Mouse (Mus musculus): ENCODE measurements at regions not wholly inside any gene's neighbourhood (a gene's known extent, or its start where the extent isn't known, plus 50 kb on each side); places are given as distances from the start of the nearest gene placed in this dataset.

DNA sequence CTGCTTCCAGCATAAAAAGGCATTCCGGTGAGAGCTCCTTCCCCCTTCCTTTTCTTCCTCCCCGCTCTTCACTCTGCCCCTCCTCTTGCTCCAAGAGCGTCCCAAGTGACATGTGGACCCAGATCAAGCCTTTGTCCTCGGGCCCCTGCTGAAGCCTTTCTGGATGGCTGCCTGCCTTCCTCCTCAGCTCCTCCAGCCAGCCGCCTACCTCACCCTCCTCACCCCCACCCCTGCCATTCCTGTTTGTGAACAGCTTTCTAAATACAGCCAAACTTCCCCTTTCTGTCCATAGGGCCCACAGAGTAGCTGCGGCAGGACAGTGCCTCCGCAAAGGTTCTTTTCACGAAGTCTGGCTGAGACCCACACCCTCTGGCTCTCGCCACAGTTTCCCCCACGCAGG, 87.2 kb downstream of the Zfp36l2 start:
- H3K9ac ChIP-seq (ENCODE audit: low read depth, low read length): no peak overlapping the region
- H3K4me2 ChIP-seq: no peak overlapping the region
- H3K36me3 ChIP-seq (ENCODE audit: control insufficient read depth, insufficient read depth, low read length): no peaks in the 10 kb centered on the region
- ATAC-seq (replicated peaks; ENCODE audit: insufficient number of reproducible peaks, low FRiP score, low TSS enrichment): no peak
- H3K4me1 ChIP-seq (ENCODE audit: control insufficient read depth, insufficient read depth, low read length): peaks cover 18% of the 10 kb centered on the region
- peaks cover 6% of the 10 kb centered on the region; the same call in 1 of the 2 replicates for H3K27me3 ChIP-seq (ENCODE audit: control insufficient read depth, insufficient read depth, low read length)
- H3K27ac ChIP-seq (ENCODE audit: low read depth, low read length): no peak overlapping the region
- H3K4me3 ChIP-seq (ENCODE audit: low read depth, low read length): no peak overlapping the region
- 55% methylated on average over 10 of the region's 10 CpGs for WGBS (ENCODE audit: insufficient replicate concordance)
- H3K9me3 ChIP-seq (replicated peaks; ENCODE audit: control insufficient read depth, low read length): no peaks in the 10 kb centered on the region

DNA sequence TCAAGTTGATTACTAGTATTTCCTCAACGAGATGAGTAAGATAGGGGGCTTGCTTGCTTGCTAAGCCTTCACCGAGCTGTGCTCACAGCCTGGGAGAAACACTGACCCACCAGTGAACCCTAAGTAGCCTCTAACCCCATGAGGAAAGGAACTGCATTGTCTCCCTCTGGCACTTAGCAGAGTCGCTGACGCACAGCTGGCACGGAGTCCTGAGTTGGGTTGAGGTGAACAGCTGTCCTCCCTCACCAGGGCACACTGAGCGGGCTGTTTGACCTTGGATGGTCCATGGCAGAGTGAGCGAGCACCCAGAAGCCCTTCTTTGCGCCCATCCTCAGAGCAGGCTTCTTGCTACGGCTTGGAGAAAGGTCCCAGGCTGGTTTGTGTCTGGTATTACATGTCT, 88.0 kb downstream of the Zfp36l2 start:
- H3K36me3 ChIP-seq (ENCODE audit: control insufficient read depth, insufficient read depth, low read length): no peaks in the 10 kb centered on the region
- no peak overlapping the region for H3K4me2 ChIP-seq
- 76% methylated on average over 9 of the region's 9 CpGs for WGBS (ENCODE audit: insufficient replicate concordance)
- H3K9me3 ChIP-seq (replicated peaks; ENCODE audit: control insufficient read depth, low read length): no peaks in the 10 kb centered on the region
- H3K27ac ChIP-seq (ENCODE audit: low read depth, low read length): no peak overlapping the region
- no peak overlapping the region for H3K4me3 ChIP-seq (ENCODE audit: low read depth, low read length)
- peaks cover 6% of the 10 kb centered on the region; the same call in 1 of the 2 replicates for H3K27me3 ChIP-seq (ENCODE audit: control insufficient read depth, insufficient read depth, low read length)
- H3K4me1 ChIP-seq (ENCODE audit: control insufficient read depth, insufficient read depth, low read length): peaks cover 18% of the 10 kb centered on the region
- ATAC-seq (replicated peaks; ENCODE audit: insufficient number of reproducible peaks, low FRiP score, low TSS enrichment): no peak
- H3K9ac ChIP-seq (ENCODE audit: low read depth, low read length): no peak overlapping the region

DNA sequence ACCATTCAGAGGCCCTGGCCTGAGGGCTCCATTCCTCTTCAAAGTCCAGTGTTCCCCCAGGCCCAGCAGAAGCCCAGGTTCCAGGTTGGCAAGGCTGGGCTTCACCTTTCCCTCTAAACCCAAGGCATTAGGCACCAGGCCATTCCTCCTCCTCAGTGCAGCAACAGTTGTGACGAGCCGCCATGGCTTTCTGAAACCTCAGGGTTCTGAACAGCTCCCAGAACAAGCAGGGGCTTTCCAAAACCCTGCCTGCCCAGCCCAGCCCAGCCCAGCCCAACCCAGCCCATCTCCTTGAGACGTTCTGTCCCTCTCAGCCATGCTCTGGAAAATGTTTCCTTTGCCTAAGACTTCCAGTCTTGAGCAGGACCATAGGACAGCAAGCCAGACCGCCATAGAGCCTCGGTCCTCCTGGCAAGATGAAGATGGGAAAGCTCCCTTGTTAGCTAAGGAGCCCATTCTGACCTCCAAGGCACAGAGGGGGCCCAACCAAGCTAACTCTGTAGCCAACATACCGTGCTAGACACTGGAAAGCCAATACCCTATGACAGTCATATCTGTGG, 89.8 kb downstream of the Zfp36l2 start:
- Histone ChIP-seq H3K4me3 (ENCODE audit: low read depth, low read length) (no peak overlapping the region), H3K27ac (ENCODE audit: low read depth, low read length) (no peak overlapping the region)
- 77% methylated on average over 6 of the region's 6 CpGs for WGBS (ENCODE audit: insufficient replicate concordance)

DNA sequence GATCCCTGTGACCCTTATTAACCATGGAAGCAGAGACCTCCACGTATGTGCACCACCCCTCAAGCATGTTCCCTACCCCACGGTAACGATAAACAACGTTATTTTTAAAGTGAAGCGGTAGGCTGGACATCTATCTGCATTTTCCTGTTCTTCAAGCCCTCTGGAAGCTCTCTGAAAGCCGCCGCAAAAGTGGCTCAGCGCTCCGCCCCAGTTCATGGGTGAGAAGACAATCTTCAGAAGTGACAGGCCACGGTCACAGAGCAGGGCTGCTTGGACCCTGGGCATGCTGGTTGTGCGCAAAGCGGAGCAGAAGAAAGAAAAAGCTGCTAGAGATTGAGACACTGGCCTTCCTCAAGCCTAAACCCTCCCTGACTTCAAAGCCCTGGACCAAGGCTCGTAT, 90.5 kb downstream of the Zfp36l2 start:
- Histone ChIP-seq H3K27ac (ENCODE audit: low read depth, low read length) (no peak overlapping the region), H3K4me2 (no peak overlapping the region; the same call in 1 of the 2 replicates), H3K27me3 (ENCODE audit: control insufficient read depth, insufficient read depth, low read length) (peaks cover 6% of the 10 kb centered on the region; the same call in 1 of the 2 replicates), H3K36me3 (ENCODE audit: control insufficient read depth, insufficient read depth, low read length) (no peaks in the 10 kb centered on the region), H3K9ac (ENCODE audit: low read depth, low read length) (no peak overlapping the region), H3K9me3 (replicated peaks; ENCODE audit: control insufficient read depth, low read length) (no peaks in the 10 kb centered on the region), H3K4me3 (ENCODE audit: low read depth, low read length) (no peak overlapping the region), H3K4me1 (ENCODE audit: control insufficient read depth, insufficient read depth, low read length) (peaks cover 6% of the 10 kb centered on the region)
- ATAC-seq (replicated peaks; ENCODE audit: insufficient number of reproducible peaks, low FRiP score, low TSS enrichment): no peak
- WGBS (ENCODE audit: insufficient replicate concordance): 65% methylated on average over 13 of the region's 13 CpGs

More for the DNA sequence above, 89.8 kb downstream of the Zfp36l2 start:
- Histone ChIP-seq H3K27me3 (ENCODE audit: control insufficient read depth, insufficient read depth, low read length) (peaks cover 6% of the 10 kb centered on the region; the same call in 1 of the 2 replicates), H3K9ac (ENCODE audit: low read depth, low read length) (no peak overlapping the region), H3K4me2 (no peak overlapping the region), H3K9me3 (replicated peaks; ENCODE audit: control insufficient read depth, low read length) (no peaks in the 10 kb centered on the region), H3K4me1 (ENCODE audit: control insufficient read depth, insufficient read depth, low read length) (peaks cover 6% of the 10 kb centered on the region), H3K36me3 (ENCODE audit: control insufficient read depth, insufficient read depth, low read length) (no peaks in the 10 kb centered on the region)
- no peak for ATAC-seq (replicated peaks; ENCODE audit: insufficient number of reproducible peaks, low FRiP score, low TSS enrichment)

DNA sequence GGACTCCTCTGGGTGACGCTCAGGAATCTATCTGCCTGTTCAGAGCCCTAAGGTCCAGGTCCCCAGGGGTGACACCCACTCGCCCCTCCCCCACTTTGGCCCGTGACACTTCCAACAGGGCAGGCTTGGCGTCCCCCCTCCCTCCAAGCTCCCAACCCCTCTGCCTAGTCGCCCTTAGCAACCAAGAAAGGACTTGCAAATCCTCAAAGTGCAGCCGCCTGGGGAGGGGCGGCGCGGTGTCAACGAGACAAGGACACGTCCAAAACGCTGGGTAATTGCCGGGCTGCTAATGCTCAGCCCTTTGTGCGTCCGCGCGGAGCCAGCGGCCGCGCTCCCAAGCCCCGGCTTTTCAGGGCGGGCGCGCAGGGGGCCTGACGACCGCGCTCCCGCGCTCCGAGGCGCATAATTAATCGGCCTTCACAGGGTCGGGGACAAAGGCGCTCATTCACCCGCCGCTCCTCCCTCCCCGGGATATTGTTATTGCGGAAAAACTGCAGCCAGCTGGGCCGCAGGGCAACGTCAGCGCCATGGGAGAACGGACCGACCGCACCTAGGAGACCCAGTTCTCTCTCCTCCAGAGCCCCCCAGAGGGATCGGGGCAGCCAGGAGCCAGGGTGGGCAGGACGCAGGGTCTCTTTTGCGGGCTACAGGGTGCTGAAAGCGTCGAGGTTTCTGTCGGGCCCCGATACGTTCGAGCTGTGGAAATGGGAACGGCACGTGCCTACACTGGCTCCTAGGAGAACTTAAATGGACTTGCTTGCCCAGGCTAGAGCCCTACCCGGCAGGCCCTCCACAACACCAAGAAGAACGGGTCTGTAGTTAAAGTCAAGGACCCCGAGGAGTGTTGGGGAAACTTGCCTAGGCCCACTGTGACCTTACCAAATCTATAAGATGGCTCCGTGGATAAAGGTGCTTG, 91.1 kb downstream of the Zfp36l2 start:
- WGBS (ENCODE audit: insufficient replicate concordance): 4% methylated on average over 59 of the region's 59 CpGs
- Histone ChIP-seq H3K27ac (ENCODE audit: low read depth, low read length) (0 out of 2 replicates have a peak overlapping the region, but pooled peaks have one; percentile 10), H3K36me3 (ENCODE audit: control insufficient read depth, insufficient read depth, low read length) (no peaks in the 10 kb centered on the region), H3K4me1 (ENCODE audit: control insufficient read depth, insufficient read depth, low read length) (peaks cover 6% of the 10 kb centered on the region), H3K4me2 (peak overlapping the region; percentile 82), H3K27me3 (ENCODE audit: control insufficient read depth, insufficient read depth, low read length) (peaks cover 6% of the 10 kb centered on the region; the same call in 1 of the 2 replicates), H3K9me3 (replicated peaks; ENCODE audit: control insufficient read depth, low read length) (no peaks in the 10 kb centered on the region), H3K4me3 (ENCODE audit: low read depth, low read length) (peak overlapping the region; percentile 44), H3K9ac (ENCODE audit: low read depth, low read length) (peak overlapping the region; percentile 79)
- no peak for ATAC-seq (replicated peaks; ENCODE audit: insufficient number of reproducible peaks, low FRiP score, low TSS enrichment)

DNA sequence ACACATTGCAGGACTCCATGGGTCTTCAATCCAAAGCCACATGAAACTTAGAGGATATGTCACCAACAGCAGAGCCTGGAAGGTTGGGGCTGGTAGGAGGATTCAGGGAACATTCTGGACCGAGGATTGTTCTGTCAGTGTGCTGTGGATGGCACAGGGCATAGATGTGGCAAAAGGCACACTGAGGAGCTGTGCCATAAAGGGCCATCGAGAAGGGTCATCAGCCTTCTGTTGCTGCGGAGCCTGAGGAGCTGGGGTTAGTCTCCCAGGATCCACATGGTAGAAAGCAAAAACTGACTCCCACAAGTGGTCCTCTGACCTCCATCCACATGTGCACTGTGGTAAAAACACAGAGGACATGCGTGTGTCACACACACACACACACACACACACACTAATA, 91.9 kb downstream of the Zfp36l2 start:
- H3K4me1 ChIP-seq (ENCODE audit: control insufficient read depth, insufficient read depth, low read length): peaks cover 6% of the 10 kb centered on the region
- H3K9ac ChIP-seq (ENCODE audit: low read depth, low read length): no peak overlapping the region
- H3K27ac ChIP-seq (ENCODE audit: low read depth, low read length): no peak overlapping the region
- WGBS (ENCODE audit: insufficient replicate concordance): 44% methylated on average over 4 of the region's 4 CpGs
- no peaks in the 10 kb centered on the region for H3K36me3 ChIP-seq (ENCODE audit: control insufficient read depth, insufficient read depth, low read length)
- peak overlapping the region; percentile 82 for H3K4me2 ChIP-seq
- ATAC-seq (replicated peaks; ENCODE audit: insufficient number of reproducible peaks, low FRiP score, low TSS enrichment): no peak
- no peaks in the 10 kb centered on the region for H3K9me3 ChIP-seq (replicated peaks; ENCODE audit: control insufficient read depth, low read length)
- peaks cover 6% of the 10 kb centered on the region; the same call in 1 of the 2 replicates for H3K27me3 ChIP-seq (ENCODE audit: control insufficient read depth, insufficient read depth, low read length)
- H3K4me3 ChIP-seq (ENCODE audit: low read depth, low read length): no peak overlapping the region

DNA sequence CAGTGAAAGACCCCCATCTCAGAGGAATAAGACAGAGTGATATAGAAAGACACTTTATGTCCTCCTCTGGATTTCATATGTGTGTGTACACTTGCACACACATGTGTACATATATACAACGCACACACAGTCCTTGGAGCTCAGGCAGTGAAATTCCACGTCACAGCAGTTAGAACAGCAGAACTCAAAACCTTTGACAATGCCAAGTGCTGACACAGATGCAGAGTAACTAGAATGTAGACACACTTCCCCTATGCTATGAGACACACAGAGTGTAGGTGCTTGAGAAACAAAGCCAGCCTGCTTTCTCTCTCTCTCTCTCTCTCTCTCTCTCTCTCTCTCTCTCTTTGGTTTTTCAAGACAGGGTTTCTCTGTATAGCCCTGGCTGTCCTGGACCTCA, 92.7 kb downstream of the Zfp36l2 start:
- WGBS (ENCODE audit: insufficient replicate concordance): 77% methylated on average over 2 of the region's 2 CpGs
- H3K4me1 ChIP-seq (ENCODE audit: control insufficient read depth, insufficient read depth, low read length): peaks cover 6% of the 10 kb centered on the region
- ATAC-seq (replicated peaks; ENCODE audit: insufficient number of reproducible peaks, low FRiP score, low TSS enrichment): no peak

DNA sequence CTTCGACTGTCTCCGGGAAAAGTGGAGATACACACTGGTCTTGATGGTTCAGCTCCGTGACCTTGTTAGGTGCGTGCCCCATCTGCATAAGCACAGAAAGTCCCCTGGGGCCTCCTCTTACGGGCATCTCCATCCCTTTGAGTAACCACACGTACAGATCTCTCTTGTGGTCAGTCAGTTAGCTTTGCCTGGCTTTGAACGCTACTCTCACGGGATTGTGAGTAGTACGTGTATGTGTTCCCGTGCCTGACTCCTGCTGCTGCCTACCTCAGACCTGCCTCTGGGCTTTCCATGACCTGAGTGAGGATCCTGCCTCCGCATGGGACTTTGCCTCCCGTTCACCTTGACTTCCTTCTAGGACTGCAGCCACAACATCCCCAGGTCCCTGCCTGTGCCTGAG, 101.4 kb downstream of the Zfp36l2 start:
- no peak for ATAC-seq (replicated peaks; ENCODE audit: insufficient number of reproducible peaks, low FRiP score, low TSS enrichment)
- WGBS (ENCODE audit: insufficient replicate concordance): 84% methylated on average over 12 of the region's 12 CpGs
- H3K9ac ChIP-seq (ENCODE audit: low read depth, low read length): no peak overlapping the region
- H3K9me3 ChIP-seq (replicated peaks; ENCODE audit: control insufficient read depth, low read length): no peaks in the 10 kb centered on the region
- H3K27ac ChIP-seq (ENCODE audit: low read depth, low read length): no peak overlapping the region
- peaks cover 29% of the 10 kb centered on the region for H3K4me1 ChIP-seq (ENCODE audit: control insufficient read depth, insufficient read depth, low read length)
- H3K36me3 ChIP-seq (ENCODE audit: control insufficient read depth, insufficient read depth, low read length): no peaks in the 10 kb centered on the region
- no peak overlapping the region for H3K4me2 ChIP-seq
- H3K27me3 ChIP-seq (ENCODE audit: control insufficient read depth, insufficient read depth, low read length): no peaks in the 10 kb centered on the region
- no peak overlapping the region for H3K4me3 ChIP-seq (ENCODE audit: low read depth, low read length)

More for the DNA sequence above, 92.7 kb downstream of the Zfp36l2 start:
- H3K27me3 ChIP-seq (ENCODE audit: control insufficient read depth, insufficient read depth, low read length): peaks cover 6% of the 10 kb centered on the region; the same call in 1 of the 2 replicates
- H3K4me2 ChIP-seq: no peak overlapping the region
- H3K27ac ChIP-seq (ENCODE audit: low read depth, low read length): no peak overlapping the region
- H3K36me3 ChIP-seq (ENCODE audit: control insufficient read depth, insufficient read depth, low read length): no peaks in the 10 kb centered on the region
- H3K9ac ChIP-seq (ENCODE audit: low read depth, low read length): no peak overlapping the region
- no peaks in the 10 kb centered on the region for H3K9me3 ChIP-seq (replicated peaks; ENCODE audit: control insufficient read depth, low read length)
- no peak overlapping the region for H3K4me3 ChIP-seq (ENCODE audit: low read depth, low read length)
